Mouse (Mus musculus): ENCODE measurements around the gene Actrt3. TPM values are rescaled to one million over a fixed set of nuclear protein-coding genes. Genes with fewer than 3 reads are reported as not detected.
A peak's percentile ranks its signal among the peaks of the same experiment; 100 is the strongest.

The Actrt3 gene
- total and polyA plus RNA-seq, 3 experiments, result 0.04 to 0.08 TPM; not detected in 1

DNA sequence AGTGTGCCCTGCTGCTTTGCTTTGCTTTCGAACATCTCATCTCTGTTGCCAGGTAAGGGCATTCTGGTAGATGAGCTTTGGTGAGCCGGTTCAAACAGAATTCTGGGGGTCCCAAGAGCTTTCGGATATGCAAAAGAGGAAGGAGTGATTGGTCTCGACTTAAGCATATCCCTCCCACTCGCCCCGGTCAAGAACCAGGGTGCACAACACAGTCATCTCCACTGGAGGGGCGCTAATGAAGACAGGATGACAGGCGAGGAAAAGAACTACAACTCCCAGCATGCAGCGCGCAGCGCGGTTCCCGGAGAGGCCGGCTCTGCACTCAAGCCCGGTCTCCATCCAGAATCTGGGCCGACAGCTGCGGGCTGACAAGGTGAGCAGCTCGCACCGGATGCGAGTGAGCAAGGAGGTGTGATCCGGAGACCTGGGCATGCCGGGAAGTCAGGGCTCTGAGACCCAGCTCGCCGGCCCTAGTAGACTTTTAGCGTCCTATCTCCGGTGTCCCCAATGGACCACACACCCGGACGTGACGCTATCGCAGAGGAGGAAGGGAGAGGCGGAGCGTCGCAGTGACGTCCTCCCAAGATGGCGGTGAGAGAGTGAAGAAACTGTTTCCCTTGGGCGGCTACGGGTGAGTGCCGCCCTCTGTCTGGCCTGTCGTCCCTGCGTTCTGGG, 2.5 kb upstream of the Actrt3 start, which contains the start of gene Mynn (continued):
- no peak for TF ChIP-seq USF2 (IDR thresholded peaks at IDR 0.05; ENCODE audit: borderline replicate concordance in 1 of 2, insufficient read depth in 1 of 2, low read depth in 1 of 2, low read length in 2 of 2)
- TF ChIP-seq KAT2A (conservative IDR thresholded peaks at IDR 0.05; ENCODE audit: low read depth, low read length), result peak; percentile 78; the same call in 1 of the 2 replicates
- TF ChIP-seq MAFK (IDR thresholded peaks at IDR 0.05; ENCODE audit: borderline replicate concordance, low read depth, low read length), result no peak
- TF ChIP-seq MYB (IDR thresholded peaks at IDR 0.05; ENCODE audit: low read depth, low read length), result no peak
- TF ChIP-seq TBP (IDR thresholded peaks at IDR 0.05; ENCODE audit: low read depth, low read length), result no peak
- TF ChIP-seq MEF2A (IDR thresholded peaks at IDR 0.05; ENCODE audit: extremely low read depth, insufficient replicate concordance, low read depth, low read length, poor library complexity, severe bottlenecking), result no peak
- peak; percentile 9; the same call in 1 of the 2 replicates for TF ChIP-seq GATA1 (IDR thresholded peaks at IDR 0.05; ENCODE audit: low read depth, low read length)

DNA sequence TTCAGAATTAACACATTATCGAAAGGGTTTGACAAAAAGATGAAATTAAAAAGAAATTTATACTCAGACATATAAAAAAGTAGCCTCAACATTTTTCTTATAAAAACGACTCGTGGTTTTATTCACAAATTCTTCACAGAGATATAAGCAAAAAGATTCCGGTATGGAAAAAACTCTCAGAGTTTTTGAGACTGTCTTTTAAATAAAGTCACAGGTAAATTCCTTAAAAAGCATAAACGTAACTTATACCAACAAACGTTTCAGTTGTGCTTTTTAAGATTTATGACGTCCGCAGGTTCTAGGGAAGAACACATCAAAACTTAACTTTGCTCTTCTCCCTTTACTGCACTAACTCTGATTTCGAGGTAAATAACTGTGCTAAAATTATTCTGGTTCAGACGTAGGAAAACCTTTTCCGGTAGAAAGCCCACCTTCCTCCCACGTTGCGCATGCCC, 1.9 kb upstream of the Actrt3 start:
- H3K4me1 ChIP-seq (ENCODE audit: control insufficient read depth in 1 of 2, insufficient read depth in 2 of 2, low read length in 2 of 2), result peaks cover 0 to 8% of the 10 kb centered on the region in 2 experiments; a peak in 2 of 4 replicates
- no peaks in the 10 kb centered on the region for H3K27me3 ChIP-seq (ENCODE audit: control insufficient read depth in 1 of 2, insufficient read depth in 2 of 2, low read length in 2 of 2)
- H3K27ac ChIP-seq (ENCODE audit: control insufficient read depth, low read depth, low read length), result peak overlapping the region; percentile 42
- peak overlapping the region; percentile 72 to 95 for H3K4me3 ChIP-seq (ENCODE audit: control insufficient read depth in 1 of 2, insufficient read depth in 1 of 2, low read depth in 2 of 2, low read length in 2 of 2)
- H3K79me2 ChIP-seq (ENCODE audit: control insufficient read depth, insufficient read depth, low read length, poor library complexity), result peaks cover 13% of the 10 kb centered on the region
- peak overlapping the region; percentile 78 for H3K9ac ChIP-seq (ENCODE audit: control insufficient read depth, low read depth, low read length, poor library complexity, severe bottlenecking)
- H3K36me3 ChIP-seq (ENCODE audit: control insufficient read depth in 1 of 2, insufficient read depth in 2 of 2, low read length in 2 of 2), result peaks cover 4 to 8% of the 10 kb centered on the region in 2 experiments; a peak in 3 of 4 replicates
- TF ChIP-seq EP300 (IDR thresholded peaks at IDR 0.05; ENCODE audit: low read depth in 1 of 2, low read length in 2 of 2) (no peak), CHD1 (IDR thresholded peaks at IDR 0.05; ENCODE audit: low read depth, low read length) (0 out of 2 replicates have a peak, but pooled peaks have one; percentile 77)
- H3K9me3 ChIP-seq (replicated peaks; ENCODE audit: insufficient read depth, low read length), result no peaks in the 10 kb centered on the region
- no peak for DNase-seq (ENCODE audit: low read depth, low spot score)

DNA sequence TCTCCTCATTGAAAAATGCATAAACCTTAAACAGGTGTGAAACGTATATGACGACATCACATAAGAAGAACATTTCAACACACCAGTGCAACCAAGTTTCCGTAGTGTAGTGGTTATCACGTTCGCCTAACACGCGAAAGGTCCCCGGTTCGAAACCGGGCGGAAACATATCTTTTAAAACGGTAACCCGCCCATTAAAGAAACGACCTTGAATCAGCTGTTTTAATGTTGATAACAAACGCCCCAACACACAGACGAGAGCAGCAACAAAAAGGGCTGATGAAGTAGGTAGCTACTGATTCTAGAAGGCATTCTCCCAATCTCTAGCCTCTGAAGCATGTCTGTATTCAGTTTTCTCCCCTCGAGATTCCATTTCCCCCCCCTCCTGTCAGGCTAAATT, 1.4 kb upstream of the Actrt3 start:
- DNase-seq (ENCODE audit: low read depth, low spot score), result peak; percentile 91
- H3K27ac ChIP-seq (ENCODE audit: control insufficient read depth, low read depth, low read length), result peak overlapping the region; percentile 85
- TF ChIP-seq E2F4 (IDR thresholded peaks at IDR 0.05; ENCODE audit: borderline replicate concordance, low read depth, low read length) (peak; percentile 75), POLR2AphosphoS5 (IDR thresholded peaks at IDR 0.05; ENCODE audit: borderline replicate concordance, low read depth, low read length) (no peak), TCF12 (IDR thresholded peaks at IDR 0.05; ENCODE audit: low read depth, low read length) (no peak), BHLHE40 (IDR thresholded peaks at IDR 0.05; ENCODE audit: borderline replicate concordance, low read depth, low read length) (no peak), JUND (IDR thresholded peaks at IDR 0.05; ENCODE audit: low read depth, low read length) (no peak), HCFC1 (IDR thresholded peaks at IDR 0.05; ENCODE audit: low read depth, low read length) (0 out of 2 replicates have a peak, but pooled peaks have one; percentile 64), TAL1 (IDR thresholded peaks at IDR 0.05; ENCODE audit: low read length) (peak; percentile 46; the same call in 1 of the 2 replicates), MXI1 (IDR thresholded peaks at IDR 0.05; ENCODE audit: low read depth, low read length) (peak; percentile 16), KAT2A (conservative IDR thresholded peaks at IDR 0.05; ENCODE audit: low read depth, low read length) (peak; percentile 67), NRF1 (IDR thresholded peaks at IDR 0.05; ENCODE audit: insufficient read depth, low read depth, low read length, poor library complexity, severe bottlenecking) (peak; percentile 37; the same call in 1 of the 2 replicates), ELF1 (IDR thresholded peaks at IDR 0.05; ENCODE audit: low read depth, low read length) (peak; percentile 81; the same call in 1 of the 2 replicates), ZMIZ1 (IDR thresholded peaks at IDR 0.05; ENCODE audit: low read depth, low read length) (no peak), EP300 (IDR thresholded peaks at IDR 0.05; ENCODE audit: low read depth in 1 of 2, low read length in 2 of 2) (peak in 1 of 2 experiments; percentile 16; a peak in 1 of 4 replicates), CHD2 (IDR thresholded peaks at IDR 0.05; ENCODE audit: low read length) (no peak), MAFK (IDR thresholded peaks at IDR 0.05; ENCODE audit: borderline replicate concordance, low read depth, low read length) (peak; percentile 99), USF2 (IDR thresholded peaks at IDR 0.05; ENCODE audit: borderline replicate concordance in 1 of 2, insufficient read depth in 1 of 2, low read depth in 1 of 2, low read length in 2 of 2) (no peak), MAX (IDR thresholded peaks at IDR 0.05; ENCODE audit: low read length) (no peak), TBP (IDR thresholded peaks at IDR 0.05; ENCODE audit: low read depth, low read length) (peak; percentile 100), GATA1 (IDR thresholded peaks at IDR 0.05; ENCODE audit: low read depth, low read length) (peak; percentile 95), POLR2A (IDR thresholded peaks at IDR 0.05; ENCODE audit: control insufficient read depth in 1 of 2, insufficient read depth in 1 of 2, low read depth in 1 of 2, low read length in 2 of 2, poor library complexity in 1 of 2) (no peak), MYB (IDR thresholded peaks at IDR 0.05; ENCODE audit: low read depth, low read length) (no peak), ZC3H11A (IDR thresholded peaks at IDR 0.05; ENCODE audit: low read depth, low read length) (no peak), MEF2A (IDR thresholded peaks at IDR 0.05; ENCODE audit: extremely low read depth, insufficient replicate concordance, low read depth, low read length, poor library complexity, severe bottlenecking) (no peak)

More for the DNA sequence above, 1.4 kb upstream of the Actrt3 start:
- peaks cover 0 to 9% of the 10 kb centered on the region in 2 experiments; a peak in 2 of 4 replicates for H3K4me1 ChIP-seq (ENCODE audit: control insufficient read depth in 1 of 2, insufficient read depth in 2 of 2, low read length in 2 of 2)
- peaks cover 13% of the 10 kb centered on the region for H3K79me2 ChIP-seq (ENCODE audit: control insufficient read depth, insufficient read depth, low read length, poor library complexity)
- H3K27me3 ChIP-seq (ENCODE audit: control insufficient read depth in 1 of 2, insufficient read depth in 2 of 2, low read length in 2 of 2), result no peaks in the 10 kb centered on the region
- H3K9ac ChIP-seq (ENCODE audit: control insufficient read depth, low read depth, low read length, poor library complexity, severe bottlenecking), result peak overlapping the region; percentile 79
- no peaks in the 10 kb centered on the region for H3K9me3 ChIP-seq (replicated peaks; ENCODE audit: insufficient read depth, low read length)
- H3K4me3 ChIP-seq (ENCODE audit: control insufficient read depth in 1 of 2, insufficient read depth in 1 of 2, low read depth in 2 of 2, low read length in 2 of 2), result peak overlapping the region; percentile 95
- H3K36me3 ChIP-seq (ENCODE audit: control insufficient read depth in 1 of 2, insufficient read depth in 2 of 2, low read length in 2 of 2), result peaks cover 3 to 8% of the 10 kb centered on the region in 2 experiments; a peak in 3 of 4 replicates
